Mouse (Mus musculus) neutrophil, adult 83 days (primary cell): ENCODE data around the gene Crybb3. TPM values are rescaled to one million over a fixed set of nuclear protein-coding genes. Genes with fewer than 3 reads are reported as not detected.

ENCODE experiments used
- total RNA-seq, 2 experiments: library from RNA; stranded (reverse); gene quantifications; one replicate each; pipeline ENCODE4 v1.2.4; 2023

Crybb3 gene
- not detected for total RNA-seq

GRCm38 (mm10) chr5:113081439-113081838 is at the start of gene Crybb3:
Gene Crybb3 (minus strand): TSS chr5:113081584.

GRCm38 (mm10) chr5:113070017-113070416 is 11.4 kb downstream of the Crybb3 start, which contains the start of gene Crybb2:
Gene Crybb2 (minus strand): TSS chr5:113070117.

Other genes starting within 250 kb of the Crybb3 start
- gene Myo18b, start 185.2 kb downstream of the Crybb3 start, total RNA-seq, result 1 to 10 TPM; 1.3 to 1.4 TPM
- 10 to 100 TPM; 28.4 to 40.1 TPM for gene Grk3, start 65.8 kb downstream of the Crybb3 start, total RNA-seq
- not detected for gene Crybb2, start 11.5 kb downstream of the Crybb3 start, total RNA-seq
- under 1 TPM; 0.31 to 0.42 TPM for gene 2900026A02Rik, start 139.7 kb upstream of the Crybb3 start, total RNA-seq
- gene Tmem211, start 145.3 kb upstream of the Crybb3 start, total RNA-seq, result not detected
- not detected for gene Sgsm1, start 229.2 kb upstream of the Crybb3 start, total RNA-seq